Mouse (Mus musculus) heart, adult 8-10 months (tissue): Measurements from ENCODE around the gene Cacna1s. TPM values are rescaled to one million over a fixed set of nuclear protein-coding genes. Genes with fewer than 3 reads are reported as not detected.

ENCODE experiments used
- DNase-seq: peaks from one replicate; pipeline ENCODE4 v3.0.0; 2022; ENCODE audit warnings: low spot score
- total RNA-seq, 4 experiments: library from RNA; stranded (reverse); gene quantifications; 2 replicates each; pipeline ENCODE4 v1.2.4; 2022

Cacna1s gene
- total RNA-seq, 4 experiments from 2014 or later = 15.3 to 19.4 (median 18.4) TPM

GRCm38 (mm10) chr1:136116183-136116582 lies 63.6 kb downstream of the Cacna1s start:
- DNase-seq = no peak

DNA sequence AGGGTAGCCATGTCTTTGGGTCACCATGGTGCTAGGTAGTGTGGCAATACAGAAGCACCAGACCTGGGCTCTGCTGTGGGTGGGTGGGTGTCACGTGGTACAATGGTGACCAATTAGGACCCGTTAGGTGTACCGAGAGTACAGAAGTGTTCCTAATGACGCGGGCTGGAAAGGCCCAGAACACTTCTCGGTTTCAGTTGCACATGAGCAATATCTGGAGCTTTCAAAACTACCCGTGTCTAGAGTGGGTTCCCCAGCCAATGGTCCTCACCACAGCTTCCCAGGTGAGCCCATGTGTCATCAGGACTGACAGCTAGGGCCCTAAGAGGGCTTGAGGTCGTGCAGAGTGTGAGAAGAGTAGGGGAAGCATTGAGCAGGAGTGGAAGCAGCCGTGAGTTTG lies 64.5 kb downstream of the Cacna1s start:
- no peak for DNase-seq

DNA sequence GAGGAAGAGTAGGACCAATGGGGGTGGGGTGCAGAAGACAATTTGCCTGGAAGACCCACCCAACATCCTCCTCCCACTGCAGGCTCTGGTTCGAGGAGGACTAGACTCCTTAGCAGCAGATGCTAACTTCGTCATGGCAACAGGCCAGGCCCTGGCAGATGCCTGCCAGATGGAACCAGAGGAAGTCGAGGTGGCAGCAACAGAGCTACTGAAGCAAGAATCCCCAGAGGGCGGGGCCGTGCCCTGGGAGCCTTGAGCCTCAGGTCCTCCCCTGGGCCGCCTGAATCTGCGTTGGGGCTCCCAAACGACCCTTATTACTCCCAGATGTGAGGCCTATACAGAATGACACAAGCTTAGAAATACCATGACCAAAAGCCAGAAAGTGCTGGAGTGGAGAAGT lies 66.3 kb downstream of the Cacna1s start:
- DNase-seq = no peak

GRCm38 (mm10) chr1:136119571-136120262 lies 67.2 kb downstream of the Cacna1s start:
- DNase-seq = no peak

DNA sequence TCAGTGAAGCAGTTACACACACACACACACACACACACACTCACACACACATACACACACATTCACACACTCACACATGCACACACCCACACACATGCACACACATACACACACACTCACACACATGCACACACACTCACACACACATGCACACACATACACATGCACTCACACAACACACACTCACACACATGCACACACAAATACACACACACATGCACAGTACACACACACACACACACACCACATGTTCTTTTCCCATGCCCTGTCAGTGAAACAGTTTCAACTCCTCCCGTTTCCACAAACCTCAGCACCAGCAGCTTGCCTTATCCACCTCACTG lies 67.7 kb downstream of the Cacna1s start:
- no peak for DNase-seq

DNA sequence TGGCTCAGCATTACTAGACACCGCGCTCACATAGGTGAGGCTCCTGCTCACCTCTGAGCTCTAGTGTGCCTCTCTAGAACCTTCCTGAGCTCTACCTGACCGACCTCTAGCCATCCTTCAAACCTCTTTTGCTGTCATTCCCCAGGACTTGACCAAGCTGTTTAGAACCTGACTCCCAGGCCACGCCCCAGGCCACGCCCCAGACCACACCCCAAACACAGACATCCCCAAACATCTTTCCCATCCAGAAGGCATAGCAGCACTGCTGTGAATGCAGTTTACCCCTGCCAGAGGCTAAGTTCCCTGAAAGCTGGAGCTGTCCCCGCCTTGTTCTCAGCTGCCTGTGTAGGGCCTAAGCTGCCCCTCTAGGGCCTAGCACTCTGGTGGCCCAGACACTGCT lies 68.2 kb downstream of the Cacna1s start:
- DNase-seq = no peak

DNA sequence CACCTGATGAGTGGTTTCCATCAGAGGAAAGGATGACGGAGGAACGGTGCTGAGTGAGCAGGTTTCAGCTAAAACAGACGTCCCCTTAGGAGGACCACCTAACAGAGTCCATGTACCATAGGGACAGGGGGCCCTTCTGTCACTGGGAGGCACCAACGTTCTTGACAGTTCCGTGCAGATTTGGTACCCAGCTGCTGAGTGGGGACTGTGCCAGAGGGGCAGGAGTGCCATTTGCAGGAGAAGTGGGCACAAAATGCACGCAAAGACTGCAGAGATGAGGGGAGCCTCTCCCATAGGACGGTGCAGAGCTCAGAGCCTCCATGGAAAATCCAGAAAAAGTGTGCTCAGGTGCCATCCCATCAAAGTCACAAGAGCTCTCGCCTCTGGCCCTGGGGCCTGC lies 69.5 kb downstream of the Cacna1s start:
- no peak for DNase-seq

GRCm38 (mm10) chr1:136126159-136126765 lies 73.7 kb downstream of the Cacna1s start:
- DNase-seq = no peak

DNA sequence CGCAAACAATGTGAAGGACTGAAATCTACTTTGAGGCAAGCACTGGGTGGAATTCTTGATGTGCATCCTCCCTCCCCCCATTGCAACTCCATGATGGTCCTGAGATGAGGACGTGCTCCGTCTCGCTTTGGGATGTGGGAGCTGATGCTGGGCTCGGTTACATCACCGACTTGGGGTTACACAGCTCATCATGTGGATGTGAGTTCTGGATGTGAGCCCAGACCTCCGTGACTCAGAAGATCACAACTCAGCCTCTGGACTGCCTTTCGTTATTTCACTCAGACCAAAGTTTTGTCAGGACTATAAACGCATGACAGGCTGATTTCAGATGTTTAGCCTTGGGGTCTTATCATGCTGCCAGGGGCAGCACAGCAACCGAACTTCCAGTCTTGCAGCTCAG lies 74.3 kb downstream of the Cacna1s start:
- peak; percentile 79 for DNase-seq

- DNase-seq = no peak
Observed at GRCm38 (mm10) chr1:136127856-136128255, 75.3 kb downstream of the Cacna1s start.

DNA sequence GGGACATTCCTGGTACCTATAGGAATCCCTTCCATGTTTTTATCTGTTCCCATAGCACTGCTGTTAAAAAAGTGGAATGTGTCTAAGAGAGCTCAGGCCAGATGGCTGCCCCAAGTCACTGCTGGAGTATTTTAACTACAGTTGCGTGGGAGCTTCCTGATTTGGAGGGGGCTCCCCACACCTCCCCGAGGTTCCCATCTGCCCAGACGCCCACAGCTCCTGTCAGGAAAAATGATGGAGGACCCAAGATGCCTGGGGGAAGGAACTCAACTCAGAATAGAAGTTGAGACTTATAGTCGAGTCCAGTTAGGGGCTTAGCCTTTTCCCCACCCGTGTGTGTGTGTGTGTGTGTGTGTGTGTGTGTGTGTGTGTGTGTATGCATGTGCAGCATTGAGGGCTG lies 75.9 kb downstream of the Cacna1s start:
- DNase-seq = no peak

- no peak for DNase-seq
Observed at GRCm38 (mm10) chr1:136128944-136129589, 76.5 kb downstream of the Cacna1s start.

- no peak for DNase-seq
Observed at GRCm38 (mm10) chr1:136130107-136130506, 77.6 kb downstream of the Cacna1s start.

- peak; percentile 80 for DNase-seq
Observed at GRCm38 (mm10) chr1:136130951-136131558, 78.5 kb downstream of the Cacna1s start, which contains the start of gene Kif21b. Kif21b (plus strand) TSS chr1:136131389.

DNA sequence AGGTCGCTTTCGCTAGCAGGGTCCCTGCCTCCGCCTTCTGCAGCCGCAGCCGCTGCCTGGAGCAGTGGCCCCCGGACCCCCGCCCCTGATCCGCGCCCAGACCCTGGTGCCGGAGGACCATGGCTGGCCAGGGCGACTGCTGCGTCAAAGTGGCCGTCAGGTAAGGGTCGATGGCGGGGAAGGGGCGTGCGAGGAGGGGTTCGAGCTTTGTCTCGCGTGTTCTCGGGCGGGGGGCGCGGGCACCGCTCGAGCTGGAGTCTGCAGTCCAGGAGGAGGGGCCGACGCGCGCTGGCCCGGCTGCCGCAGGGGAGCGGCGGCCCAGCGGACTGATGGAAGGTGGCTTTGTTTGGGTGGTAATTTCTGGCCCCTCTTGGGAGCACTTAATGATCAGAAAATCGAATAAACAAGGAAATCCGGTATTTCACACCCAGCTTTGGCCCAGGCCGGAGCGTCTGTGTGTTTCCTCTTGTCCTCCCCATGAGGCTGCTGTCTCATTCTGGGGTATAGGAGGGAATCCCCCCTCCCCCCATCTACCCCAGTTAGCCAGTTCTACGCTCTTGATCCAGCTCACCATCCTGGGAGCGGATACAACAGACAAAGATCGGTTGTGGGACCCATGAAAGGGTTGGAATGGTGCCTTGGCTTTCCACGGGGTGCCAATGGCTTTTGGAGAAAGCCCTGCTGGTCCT lies 79.2 kb downstream of the Cacna1s start:
- DNase-seq = no peak

DNA sequence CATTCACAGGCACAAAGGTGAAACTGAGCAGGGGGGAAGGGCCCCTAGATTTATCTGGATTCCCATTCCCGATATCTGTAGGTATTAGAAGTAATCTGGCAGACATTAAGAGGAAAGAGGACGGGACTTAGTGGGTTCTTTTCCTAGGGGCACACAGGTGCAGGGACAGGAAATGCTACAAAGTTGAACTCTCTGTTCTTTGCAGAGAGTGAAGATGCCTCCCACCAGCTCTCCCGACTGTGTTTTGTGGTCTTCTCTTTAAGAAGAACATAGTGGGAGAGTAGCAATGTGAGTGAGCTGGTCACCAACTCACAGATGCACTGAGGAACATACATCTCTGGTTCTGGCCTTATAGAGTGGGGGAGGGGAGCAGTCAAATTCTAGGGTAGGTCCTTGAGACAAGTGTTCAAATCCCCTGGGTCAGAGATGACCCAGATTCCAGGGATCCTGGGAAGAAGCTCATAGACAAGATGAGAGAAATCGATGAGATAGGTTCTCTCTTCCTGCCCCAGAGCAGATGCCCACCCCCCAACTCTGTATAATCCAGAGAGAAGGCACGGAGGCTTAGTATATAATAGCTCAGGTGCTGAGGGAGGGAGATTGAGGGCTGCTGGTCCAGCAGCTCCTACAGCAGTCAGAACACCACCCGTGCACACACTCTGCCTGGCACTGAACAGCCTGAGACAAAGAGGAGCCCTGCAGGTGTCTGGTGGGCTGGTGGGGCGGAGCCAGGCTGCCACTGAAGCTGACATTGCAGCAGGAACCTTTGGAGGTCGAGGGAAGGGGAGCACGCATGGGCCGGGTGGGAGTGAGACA lies 80.0 kb downstream of the Cacna1s start:
- no peak for DNase-seq

GRCm38 (mm10) chr1:136133570-136134240 lies 81.2 kb downstream of the Cacna1s start:
- no peak for DNase-seq

DNA sequence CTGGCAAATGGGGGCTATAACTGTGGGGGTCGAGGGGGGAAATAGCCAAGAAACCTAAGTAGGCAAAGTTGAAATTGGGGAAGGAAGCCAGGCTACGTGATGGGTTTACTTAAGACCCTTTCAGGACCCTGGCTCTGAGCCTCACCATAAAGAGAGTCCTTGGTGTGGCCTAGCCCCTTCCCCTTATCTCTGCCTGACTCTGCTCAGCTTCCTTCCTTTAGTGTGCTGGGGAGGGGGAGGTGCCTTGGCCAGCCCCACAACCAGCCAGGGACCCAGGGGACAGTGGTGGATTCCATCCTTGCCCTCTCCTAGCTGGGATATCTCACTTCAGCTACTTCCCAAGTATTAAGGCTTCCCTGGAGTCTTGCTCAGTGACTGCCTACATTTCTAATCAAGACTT lies 82.0 kb downstream of the Cacna1s start:
- no peak for DNase-seq

DNA sequence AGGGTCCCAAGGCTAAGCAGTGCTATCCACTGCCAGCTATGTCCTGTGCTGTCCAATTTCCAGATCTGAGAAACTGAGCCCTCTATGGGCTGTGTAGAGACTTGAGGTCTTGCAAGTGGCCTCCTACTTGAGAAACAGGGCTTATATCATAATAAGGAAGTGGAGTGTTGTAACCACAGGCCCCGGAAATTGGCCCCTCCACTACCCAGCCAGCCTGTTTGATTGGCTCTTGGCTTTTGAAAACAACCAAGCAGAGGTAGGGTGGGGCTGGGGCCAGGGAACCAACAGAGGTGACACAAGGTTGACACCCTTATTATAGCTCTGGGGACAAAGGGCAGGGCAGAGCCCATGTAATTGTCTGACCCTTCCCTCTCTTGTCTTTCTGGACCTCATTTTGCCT lies 82.5 kb downstream of the Cacna1s start:
- peak; percentile 53 for DNase-seq

DNA sequence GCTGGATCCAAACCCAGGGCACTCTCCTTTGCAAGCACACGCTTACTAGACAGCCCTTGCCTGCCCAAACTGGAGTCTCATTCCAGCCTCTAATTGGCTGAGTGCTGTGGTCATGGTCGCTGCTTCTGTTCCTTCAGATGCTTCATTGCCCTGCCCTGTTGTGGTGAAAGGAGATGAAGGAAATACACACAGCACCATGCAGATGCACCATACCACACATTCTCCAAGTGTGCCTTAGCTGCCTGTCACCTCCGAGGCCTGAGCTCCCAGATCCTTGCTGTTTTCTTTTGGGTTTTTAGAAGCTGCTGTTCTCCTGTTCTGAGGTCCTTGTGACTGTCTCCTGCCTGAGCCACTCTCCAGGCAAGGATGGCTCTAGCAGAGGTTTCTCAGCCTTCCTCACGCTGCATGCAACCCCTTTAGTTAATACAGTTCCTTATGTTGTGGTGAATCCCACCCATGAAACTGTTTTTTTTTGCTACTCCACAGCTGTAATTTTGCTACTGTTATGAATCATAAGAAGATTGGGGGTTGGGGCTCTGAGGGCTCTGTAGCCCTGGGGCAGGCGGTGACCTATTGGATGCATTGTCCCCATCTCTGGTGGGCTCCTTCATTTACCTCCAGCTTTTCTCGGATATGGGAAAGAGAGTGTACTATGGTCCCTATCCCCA lies 83.4 kb downstream of the Cacna1s start:
- DNase-seq = no peak
